Comparison of ENCODE assay signal across 10 mouse cellular contexts in the genomic region with DNA sequence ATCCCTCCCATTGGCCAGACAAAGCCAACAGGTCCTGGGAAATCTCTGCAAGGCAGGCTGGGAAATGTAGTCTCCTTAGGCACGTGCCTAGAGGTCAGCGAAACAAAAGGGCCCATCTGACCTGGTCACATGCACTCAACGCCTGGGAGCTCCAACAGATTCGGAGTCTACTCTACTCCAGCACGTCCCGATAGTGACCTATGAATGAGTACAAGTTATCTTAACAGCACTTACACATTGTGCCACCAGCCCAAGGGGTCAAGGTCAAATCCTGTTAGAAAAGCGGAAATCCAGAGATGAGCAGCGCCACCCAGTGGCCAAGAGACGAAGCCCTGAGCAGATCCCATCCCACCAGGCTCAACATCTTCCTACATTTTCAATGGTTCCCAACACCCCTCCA.
DNase-seq lines count a peak whose midpoint lies in the region; ATAC-seq and TF ChIP-seq lines count a peak whose summit lies in the region.
"Had no signal": no experiment of that assay in that cellular context is flagged by ENCODE, and none has a peak within 500 bp of the region (broad histone marks: within the 10 kb centered on the region; RNA-seq: fewer than 3 reads in every experiment).

No protein-coding gene starts in this region.

- H3K9ac ChIP-seq in heart, adult 2 months (ENCODE audit: low read depth, low read length), result no peak overlapping the region
- no peak overlapping the region for H3K9ac ChIP-seq in neural tube, embryonic 15.5 days (replicated peaks)

- TF ChIP-seq EP300 in heart, adult 2 months (IDR thresholded peaks at IDR 0.05; ENCODE audit: insufficient read depth, low read depth, low read length), result no peak

- no peak for DNase-seq in heart, adult 2 months
- DNase-seq in heart, embryonic 10.5 days (ENCODE audit: low spot score), result no peak
- DNase-seq in neural tube, embryonic 10.5 days (ENCODE audit: extremely low spot score, low spot score), result peak; percentile 37
- DNase-seq in left cerebral cortex, adult 2 months (ENCODE audit: extremely low spot score in 1 of 2, low spot score in 2 of 2), result peak; percentile 11 to 15
- DNase-seq in testis, postnatal 14 days (ENCODE audit: low spot score), result peak; percentile 62
- no peak for DNase-seq in ovary, postnatal 14 days (ENCODE audit: low spot score)
- DNase-seq in spleen, adult 18-20 months, result no peak
- DNase-seq: liver had no signal

- no peaks in the 10 kb centered on the region for H3K4me1 ChIP-seq in heart, adult 2 months (ENCODE audit: control insufficient read depth, insufficient read depth, low read length)
- peaks cover 4% of the 10 kb centered on the region; the same call in 1 of the 2 replicates for H3K4me1 ChIP-seq in heart, embryonic 10.5 days
- H3K4me1 ChIP-seq in neural tube, embryonic 15.5 days, result no peaks in the 10 kb centered on the region

- TF ChIP-seq POLR2A in heart, adult 2 months (IDR thresholded peaks at IDR 0.05; ENCODE audit: insufficient read depth, low read depth, low read length), result no peak

- 52% methylated on average over 9 of the region's 9 CpGs for WGBS in heart, adult 2 months
- 52% methylated on average over 9 of the region's 9 CpGs for WGBS in heart, embryonic 10.5 days
- 43% methylated on average over 9 of the region's 9 CpGs for WGBS in neural tube, embryonic 15.5 days

- H3K36me3 ChIP-seq in heart, adult 2 months (ENCODE audit: control insufficient read depth, insufficient read depth, low read length), result no peaks in the 10 kb centered on the region
- no peaks in the 10 kb centered on the region for H3K36me3 ChIP-seq in heart, embryonic 10.5 days
- H3K36me3 ChIP-seq in neural tube, embryonic 15.5 days, result no peaks in the 10 kb centered on the region

- H3K4me3 ChIP-seq in heart, adult 2 months, result no peak overlapping the region
- H3K4me3 ChIP-seq in heart, embryonic 10.5 days, result no peak overlapping the region
- no peak overlapping the region for H3K4me3 ChIP-seq in neural tube, embryonic 15.5 days (replicated peaks)
- H3K4me3 ChIP-seq in left cerebral cortex, adult 2 months, result no peak overlapping the region

- intact Hi-C loops in heart, adult 2 months (cut with DNase I), result no loop called here
- intact Hi-C loops in left cerebral cortex, adult 2 months (cut with DNase I), result loop anchor here (10.0 kb wide), 1 partner anchor 343 kb away; a partner anchor contains a TSS

- no peaks in the 10 kb centered on the region for H3K79me2 ChIP-seq in heart, adult 2 months (replicated peaks; ENCODE audit: control insufficient read depth, insufficient read depth, low read length)

- no peaks in the 10 kb centered on the region for H3K9me3 ChIP-seq in heart, embryonic 10.5 days
- no peaks in the 10 kb centered on the region for H3K9me3 ChIP-seq in neural tube, embryonic 15.5 days (replicated peaks)

- no peak for ATAC-seq in neural tube, embryonic 15.5 days (ENCODE audit: low FRiP score)
- ATAC-seq: Patski had no signal

- H3K27me3 ChIP-seq in heart, adult 2 months (ENCODE audit: control insufficient read depth, insufficient read depth, low read length), result 0 out of 2 replicates have a peak, but pooled peaks cover 2% of the 10 kb centered on the region
- no peaks in the 10 kb centered on the region for H3K27me3 ChIP-seq in heart, embryonic 10.5 days (ENCODE audit: insufficient read depth, poor library complexity, severe bottlenecking)
- no peaks in the 10 kb centered on the region for H3K27me3 ChIP-seq in neural tube, embryonic 15.5 days (replicated peaks)
- H3K27me3 ChIP-seq: Patski had no signal

- H3K27ac ChIP-seq in heart, adult 2 months, result no peak overlapping the region
- H3K27ac ChIP-seq in heart, embryonic 10.5 days, result no peak overlapping the region
- H3K27ac ChIP-seq in neural tube, embryonic 15.5 days (replicated peaks), result no peak overlapping the region
- no peak overlapping the region for H3K27ac ChIP-seq in left cerebral cortex, adult 2 months

- peak; percentile 48 for TF ChIP-seq CTCF in heart, adult 2 months (IDR thresholded peaks at IDR 0.05)
- peak; percentile 66 for TF ChIP-seq CTCF in left cerebral cortex, adult 2 months (IDR thresholded peaks at IDR 0.05)

- H3K4me2 ChIP-seq in neural tube, embryonic 15.5 days, result no peak overlapping the region

Comparison
In these comparisons a context has a peak if more than half of its experiments do, and no peak if none do; other contexts are left out.
1. DNase-seq: peak in neural tube, embryonic 10.5 days (single experiment), left cerebral cortex, adult 2 months (2 of 2) and testis, postnatal 14 days (single experiment); none in heart, adult 2 months (0 of 2), heart, embryonic 10.5 days (single experiment), ovary, postnatal 14 days (single experiment) and spleen, adult 18-20 months (0 of 2).